Mouse (Mus musculus) lung, embryonic 16.5 days (tissue): ENCODE results near the gene Wfikkn2. TPM values are rescaled to one million over a fixed set of nuclear protein-coding genes. Genes with fewer than 3 reads are reported as not detected.

Experiments used
- ATAC-seq: fragments of 200-750 bp; cut with Nextera tagmentation; 2 replicates; pipeline ENCODE4 v1.8.0; 2017; ENCODE audit warnings: low read depth, mild to moderate bottlenecking, moderate library complexity
- H3K27ac ChIP-seq: fragments of 300-500 bp; sonication (generic); 2 replicates; pipeline ENCODE4 v1.5.1; 2014; ENCODE audit warnings: mild to moderate bottlenecking, control low read depth, low read length
- H3K27me3 ChIP-seq: fragments of 300-500 bp; sonication (generic); 2 replicates; pipeline ENCODE4 v1.6.1; 2014; ENCODE audit warnings: low read depth, low read length, mixed read lengths; ENCODE audit not compliant: control insufficient read depth, insufficient read depth
- H3K36me3 ChIP-seq: fragments of 300-500 bp; sonication (generic); 2 replicates; pipeline ENCODE4 v1.6.1; 2014; ENCODE audit warnings: low read length; ENCODE audit not compliant: control insufficient read depth, insufficient read depth
- H3K4me1 ChIP-seq: fragments of 300-500 bp; sonication (generic); replicated peaks from 2 replicates; pipeline ENCODE4 v1.6.1; 2014; ENCODE audit warnings: low read length, mixed read lengths; ENCODE audit not compliant: control insufficient read depth, insufficient read depth
- H3K4me2 ChIP-seq: fragments of 300-500 bp; sonication (generic); 2 replicates; pipeline ENCODE4 v1.6.1; 2014; ENCODE audit warnings: low read depth, low read length, control low read depth
- H3K4me3 ChIP-seq: fragments of 300-500 bp; sonication (generic); 2 replicates; pipeline ENCODE4 v1.5.1; 2014; ENCODE audit warnings: mild to moderate bottlenecking, low read length, control low read depth
- H3K9ac ChIP-seq: fragments of 300-500 bp; sonication (generic); 2 replicates; pipeline ENCODE4 v1.6.1; 2014; ENCODE audit warnings: low read length, control low read depth
- H3K9me3 ChIP-seq: fragments of 300-500 bp; sonication (generic); 2 replicates; pipeline ENCODE4 v1.6.1; 2016; ENCODE audit warnings: low read length; ENCODE audit not compliant: control insufficient read depth
- WGBS: fragments of 180-500 bp; shearing (Covaris S2); extraction: QIAGEN DNeasy Blood & Tissue Kit; methylation state at CpG from one replicate; pipeline ENCODE4 v1.1.7; 2014; 5-methylcytosine and 5-hydroxymethylcytosine counted together
- polyA plus RNA-seq: library from polyadenylated mRNA; unstranded; fragments of >200 nt; fragmentation: Nextera tagmentation; extraction: Ambion mirVana; gene quantifications from 2 replicates; pipeline ENCODE4 v1.2.1, GENCODE M21; 2015

The Wfikkn2 gene
- polyA plus RNA-seq, 1 experiment from 2014 or later, result 1.2 TPM

DNA sequence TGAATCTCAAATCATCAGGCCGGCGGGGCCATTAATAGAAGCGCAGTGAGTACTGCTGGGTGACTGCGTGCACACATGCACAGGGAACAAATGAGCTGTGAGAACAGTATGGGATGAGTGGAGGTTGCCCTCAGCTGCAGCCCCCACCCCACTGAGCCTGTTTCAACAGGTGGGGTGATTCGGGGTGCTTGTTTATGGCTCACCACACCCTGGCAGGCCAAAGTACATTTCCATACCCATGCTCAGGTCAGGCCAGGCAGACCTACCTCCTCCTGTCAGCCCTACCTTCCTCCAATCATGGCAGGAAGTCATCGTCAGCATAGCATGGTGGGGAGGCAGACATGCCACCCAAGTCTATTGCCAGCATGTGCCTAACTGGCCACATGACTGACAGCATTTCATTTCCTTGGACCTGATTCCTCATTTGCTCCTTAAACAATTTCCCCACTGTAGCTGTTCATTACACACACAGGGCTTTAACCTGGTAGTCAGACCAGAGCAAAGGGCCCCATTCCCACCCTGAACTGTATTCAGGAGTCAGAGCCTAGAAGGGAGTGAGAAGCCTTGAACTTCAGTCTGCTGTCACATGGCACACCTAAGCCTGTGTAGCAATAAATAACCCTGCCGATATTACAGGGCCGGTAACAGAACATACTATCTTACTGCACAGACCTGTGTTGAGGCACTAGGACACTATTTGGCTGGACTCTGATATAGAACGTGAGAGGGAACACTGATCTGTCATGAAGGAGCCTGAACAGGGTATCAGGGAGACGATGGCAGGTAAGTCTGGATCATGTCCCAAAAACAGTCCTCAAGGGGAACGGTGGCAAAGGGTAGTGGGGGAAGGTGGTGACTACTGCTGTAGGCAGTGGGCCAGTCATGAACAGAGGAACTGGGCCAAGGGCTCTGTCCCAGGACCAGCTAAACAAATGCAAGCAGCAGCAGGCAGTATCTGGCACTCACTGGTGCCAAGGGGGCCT, 35.7 kb upstream of the Wfikkn2 start, which contains the start of gene Gm21885:
Gene Gm21885, plus strand, starts transcription at position 675 of the 983 bp plus-strand sequence.
- no peak within 1 kb of the TSS for H3K27ac ChIP-seq
- no peak within 1 kb of the TSS for H3K9ac ChIP-seq
- no peak within 1 kb of the TSS for H3K4me2 ChIP-seq
- no peak for ATAC-seq
- no peaks in the 10 kb centered on the region for H3K9me3 ChIP-seq
- peaks cover 4% of the 10 kb centered on the region for H3K4me1 ChIP-seq
- 70% methylated on average over 11 of the region's 11 CpGs for WGBS
- peaks cover 10% of the 10 kb centered on the region; the same call in 1 of the 2 replicates for H3K36me3 ChIP-seq
- no peaks in the 10 kb centered on the region for H3K27me3 ChIP-seq
- no peak within 1 kb of the TSS for H3K4me3 ChIP-seq

DNA sequence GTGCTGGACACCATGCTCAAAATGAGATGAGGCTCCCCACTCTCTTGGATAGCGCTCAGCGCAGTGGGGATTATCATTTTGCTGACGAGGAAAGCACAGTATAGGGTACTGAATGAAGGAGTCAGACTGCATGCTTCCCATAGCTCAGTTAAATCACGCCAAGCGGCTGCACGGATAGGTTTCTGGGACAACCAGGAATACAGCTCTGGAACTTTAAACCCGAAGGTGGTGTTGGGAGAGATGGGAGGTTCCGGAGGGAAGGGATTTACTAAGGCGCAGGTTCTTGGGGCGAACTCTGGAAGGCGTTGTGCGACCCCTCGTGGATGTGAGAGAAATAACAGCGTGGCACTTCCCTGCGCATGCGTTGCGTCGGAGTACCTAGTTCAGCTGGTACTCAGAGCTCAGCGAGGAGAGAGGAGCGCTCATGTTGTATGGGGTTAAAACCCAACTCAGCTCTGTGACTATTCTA, 31.1 kb upstream of the Wfikkn2 start:
- Histone ChIP-seq H3K36me3 (no peaks in the 10 kb centered on the region), H3K4me1 (no peaks in the 10 kb centered on the region; the same call in 1 of the 2 replicates), H3K9me3 (no peaks in the 10 kb centered on the region), H3K9ac (peak overlapping the region; percentile 61), H3K27ac (no peak overlapping the region), H3K4me3 (peak overlapping the region; percentile 48), H3K27me3 (no peaks in the 10 kb centered on the region), H3K4me2 (peak overlapping the region; percentile 62)
- peak; percentile 78 for ATAC-seq
- WGBS, result 8% methylated on average over 20 of the region's 20 CpGs

- Histone ChIP-seq H3K4me1 (no peaks in the 10 kb centered on the region; the same call in 1 of the 2 replicates), H3K9ac (no peak overlapping the region), H3K27me3 (no peaks in the 10 kb centered on the region), H3K36me3 (no peaks in the 10 kb centered on the region), H3K4me3 (no peak overlapping the region), H3K4me2 (no peak overlapping the region), H3K27ac (no peak overlapping the region), H3K9me3 (no peaks in the 10 kb centered on the region)
- ATAC-seq, result no peak
- WGBS, result 81% methylated on average over 2 of the region's 2 CpGs
Observed at GRCm38 (mm10) chr11:94275686-94276085, 29.9 kb upstream of the Wfikkn2 start.

- H3K27ac ChIP-seq, result no peak overlapping the region
- H3K36me3 ChIP-seq, result no peaks in the 10 kb centered on the region
- 75% methylated on average over 7 of the region's 7 CpGs for WGBS
- no peaks in the 10 kb centered on the region for H3K27me3 ChIP-seq
- no peaks in the 10 kb centered on the region for H3K9me3 ChIP-seq
- H3K4me2 ChIP-seq, result no peak overlapping the region
- ATAC-seq, result no peak
- no peaks in the 10 kb centered on the region; the same call in 1 of the 2 replicates for H3K4me1 ChIP-seq
- H3K4me3 ChIP-seq, result no peak overlapping the region
- no peak overlapping the region for H3K9ac ChIP-seq
Observed at GRCm38 (mm10) chr11:94275226-94275625, 29.4 kb upstream of the Wfikkn2 start.

- ATAC-seq, result no peak
- 77% methylated on average over 10 of the region's 10 CpGs for WGBS
Observed at GRCm38 (mm10) chr11:94274206-94274867, 28.5 kb upstream of the Wfikkn2 start.

DNA sequence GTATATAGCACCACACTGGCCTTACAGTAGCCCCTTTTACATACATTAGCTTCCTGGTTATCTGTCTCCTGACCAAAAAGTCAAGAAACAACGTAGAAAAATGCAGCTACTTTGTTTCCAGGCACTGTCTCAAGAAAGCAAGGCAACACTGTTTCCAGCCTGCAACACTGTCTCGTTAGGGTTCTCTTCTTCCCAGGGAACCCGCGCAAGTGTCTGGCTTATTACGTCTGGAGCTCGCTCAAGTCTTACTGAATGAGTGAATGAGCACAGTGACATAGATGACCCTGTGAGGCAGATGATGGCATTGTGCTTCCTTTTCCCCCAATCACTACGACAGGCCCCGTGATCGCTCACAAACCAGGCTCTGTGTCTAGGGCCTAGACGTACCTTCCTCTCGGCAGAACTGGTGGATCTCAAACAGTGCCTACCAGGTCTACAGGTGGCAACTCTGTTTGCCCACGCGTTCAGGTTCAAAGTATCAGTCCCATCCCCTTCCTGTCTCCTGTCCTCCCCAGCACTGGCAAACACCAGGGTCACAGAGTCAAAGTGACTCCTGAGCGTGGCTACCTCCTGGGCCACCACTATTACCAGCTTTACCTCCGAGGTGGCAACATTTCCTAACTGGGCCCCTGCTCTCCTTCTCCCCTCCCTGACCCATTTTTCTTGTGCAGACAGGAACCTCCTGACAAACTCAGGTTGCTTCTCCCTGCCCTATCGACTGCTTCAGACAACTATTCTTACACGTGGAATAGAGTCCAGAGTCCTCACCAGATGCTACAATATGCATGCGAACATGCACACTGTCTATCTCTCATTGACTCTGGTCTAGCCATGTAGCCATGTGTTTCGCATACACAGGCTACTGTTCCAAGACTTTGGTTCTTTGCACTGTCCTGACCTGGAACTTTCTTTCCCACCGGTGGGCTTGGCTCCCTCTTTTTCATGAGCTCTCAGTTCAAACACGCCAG, 27.4 kb upstream of the Wfikkn2 start:
- H3K27ac ChIP-seq, result no peak overlapping the region
- no peaks in the 10 kb centered on the region for H3K36me3 ChIP-seq
- H3K9me3 ChIP-seq, result no peaks in the 10 kb centered on the region
- 80% methylated on average over 21 of the region's 21 CpGs for WGBS
- ATAC-seq, result no peak
- H3K4me2 ChIP-seq, result no peak overlapping the region
- H3K4me3 ChIP-seq, result no peak overlapping the region
- H3K4me1 ChIP-seq, result no peaks in the 10 kb centered on the region; the same call in 1 of the 2 replicates
- H3K27me3 ChIP-seq, result no peaks in the 10 kb centered on the region
- H3K9ac ChIP-seq, result no peak overlapping the region

More at GRCm38 (mm10) chr11:94274206-94274867, 28.5 kb upstream of the Wfikkn2 start:
- H3K4me3 ChIP-seq, result no peak overlapping the region
- no peaks in the 10 kb centered on the region for H3K36me3 ChIP-seq
- no peaks in the 10 kb centered on the region; the same call in 1 of the 2 replicates for H3K4me1 ChIP-seq
- H3K27ac ChIP-seq, result no peak overlapping the region
- H3K4me2 ChIP-seq, result no peak overlapping the region
- H3K9ac ChIP-seq, result no peak overlapping the region; the same call in 1 of the 2 replicates
- no peaks in the 10 kb centered on the region for H3K9me3 ChIP-seq
- H3K27me3 ChIP-seq, result no peaks in the 10 kb centered on the region

- Histone ChIP-seq H3K27ac (no peak overlapping the region), H3K4me1 (no peaks in the 10 kb centered on the region; the same call in 1 of the 2 replicates), H3K9ac (no peak overlapping the region), H3K4me2 (no peak overlapping the region), H3K4me3 (no peak overlapping the region), H3K27me3 (no peaks in the 10 kb centered on the region), H3K36me3 (no peaks in the 10 kb centered on the region), H3K9me3 (no peaks in the 10 kb centered on the region)
- WGBS, result 89% methylated on average over 2 of the region's 2 CpGs
- ATAC-seq, result no peak
Observed at GRCm38 (mm10) chr11:94271015-94271414, 25.2 kb upstream of the Wfikkn2 start.

- H3K36me3 ChIP-seq, result no peaks in the 10 kb centered on the region
- no peak overlapping the region for H3K9ac ChIP-seq
- no peak for ATAC-seq
- no peak overlapping the region for H3K4me2 ChIP-seq
- H3K27me3 ChIP-seq, result no peaks in the 10 kb centered on the region
- 84% methylated on average over 7 of the region's 7 CpGs for WGBS
- H3K9me3 ChIP-seq, result no peaks in the 10 kb centered on the region
- peaks cover 2% of the 10 kb centered on the region; the same call in 1 of the 2 replicates for H3K4me1 ChIP-seq
- H3K4me3 ChIP-seq, result no peak overlapping the region
- H3K27ac ChIP-seq, result no peak overlapping the region
Observed at GRCm38 (mm10) chr11:94269906-94270305, 24.1 kb upstream of the Wfikkn2 start.
